Mouse (Mus musculus) embryonic stem cell, embryonic (primary cell): Measurements from ENCODE around the gene Rec114.

Experiments used
- CTCF ChIA-PET, 4 experiments: fragments of 300-600 bp in 2 of 4; fragments of 350-600 bp in 2 of 4; sonication (Branson Sonifier 250); formaldehyde crosslinking; loops; one replicate each; lab custom pipeline; 2022; ENCODE audit warnings: inconsistent platforms in 2 of 4; lab: Charles Lee
- POLR2A ChIA-PET, 4 experiments: fragments of 300-600 bp in 2 of 4; fragments of 350-600 bp in 2 of 4; sonication (Branson Sonifier 250); formaldehyde crosslinking; loops; one replicate each; lab custom pipeline; 2022; ENCODE audit warnings: antibody characterized with exemption in 4 of 4, inconsistent platforms in 1 of 4; lab: Charles Lee

The Rec114 gene

GRCm38 (mm10) chr9:58659989-58660388 lies 83.8 kb downstream of the Rec114 start:
- CTCF ChIA-PET = interaction anchor here in 1 of 4 experiments (0.6 kb wide), 1 partner anchor 946 kb away, joined by 4 read pairs; no protein-coding TSS in a partner anchor
- POLR2A ChIA-PET = interaction anchor here in 1 of 4 experiments (0.9 to 1.4 kb wide), 3 partner anchors 13 to 18 kb away, joined by 3 to 4 read pairs (median 3); no protein-coding TSS in a partner anchor

DNA sequence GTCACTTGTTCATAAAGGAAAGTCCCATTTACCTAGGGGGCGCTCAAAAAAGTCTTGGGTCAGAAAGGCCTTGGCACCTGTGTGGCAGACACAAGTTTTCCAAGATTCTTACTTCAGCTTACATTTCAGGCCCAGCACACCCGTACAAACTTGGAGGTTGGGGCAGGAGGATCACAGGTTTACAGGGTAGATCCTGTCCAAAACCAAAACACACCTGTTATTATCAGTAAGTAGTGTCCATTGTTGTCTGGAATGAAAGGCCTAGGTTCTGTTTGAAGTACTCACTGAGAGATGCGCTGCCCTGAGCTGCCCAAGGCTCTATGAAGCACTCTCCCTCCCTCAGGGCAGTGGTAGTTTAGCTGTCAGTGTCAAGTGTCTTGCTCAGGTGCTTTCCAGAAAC lies 84.4 kb downstream of the Rec114 start:
- ChIA-PET POLR2A (interaction anchor here in 2 of 4 experiments (0.5 to 1.6 kb wide), 4 partner anchors 9 to 637 kb away, joined by 3 to 5 read pairs (median 4); no protein-coding TSS in a partner anchor), CTCF (interaction anchor here in 1 of 4 experiments (0.8 kb wide), 1 partner anchor 80 kb away, joined by 3 read pairs; no protein-coding TSS in a partner anchor)

DNA sequence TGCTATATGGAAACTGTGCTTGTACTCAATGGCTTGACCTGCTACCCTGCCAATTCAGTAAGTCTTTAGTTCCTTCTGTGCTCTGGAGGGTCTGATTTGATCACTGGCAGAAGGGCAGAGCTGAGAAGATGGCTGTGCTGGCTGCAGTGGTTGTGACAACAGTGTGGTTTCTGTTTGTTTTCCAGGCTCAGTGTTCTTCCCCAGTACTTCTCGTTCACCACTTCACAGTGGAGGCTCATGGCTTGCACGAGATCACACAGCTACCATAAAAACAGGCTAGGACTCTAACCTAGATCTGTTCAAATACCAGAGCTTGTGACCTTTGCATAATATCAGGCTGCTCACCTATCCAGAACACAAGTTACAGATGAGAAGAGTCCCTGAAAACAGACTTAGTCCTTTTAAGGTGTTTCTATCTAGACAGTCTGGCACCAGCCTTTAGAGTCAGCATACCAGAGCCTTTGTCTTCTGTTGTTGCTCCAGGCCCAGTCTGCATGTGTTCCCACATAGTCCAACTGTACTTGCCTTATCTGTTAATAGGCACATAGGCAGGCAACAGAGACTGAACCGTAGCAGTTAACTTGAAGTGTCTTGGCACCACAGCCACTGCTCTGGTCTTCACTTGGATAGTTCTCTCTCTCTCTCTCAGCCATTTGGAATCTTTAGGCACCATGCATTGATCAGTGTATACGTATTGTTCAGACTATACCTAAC lies 85.0 kb downstream of the Rec114 start:
- ChIA-PET POLR2A (interaction anchor here in 2 of 4 experiments (0.5 to 2.9 kb wide), 5 partner anchors 10 to 637 kb away, joined by 3 to 12 read pairs (median 5); partner anchors contain the start of gene Nptn (in 1 of the 2)), CTCF (interaction anchor here in 1 of 4 experiments (0.8 kb wide), 2 partner anchors 11 to 80 kb away, joined by 3 read pairs; no protein-coding TSS in a partner anchor)

GRCm38 (mm10) chr9:58657735-58658512 lies 85.8 kb downstream of the Rec114 start:
- ChIA-PET POLR2A (interaction anchor here in 1 of 4 experiments (0.8 to 2.9 kb wide), 4 partner anchors 11 to 76 kb away, joined by 3 to 12 read pairs (median 4); partner anchors contain the start of gene Nptn), CTCF (interaction anchor here in 1 of 4 experiments (0.8 kb wide), 1 partner anchor 11 kb away, joined by 3 read pairs; no protein-coding TSS in a partner anchor)

DNA sequence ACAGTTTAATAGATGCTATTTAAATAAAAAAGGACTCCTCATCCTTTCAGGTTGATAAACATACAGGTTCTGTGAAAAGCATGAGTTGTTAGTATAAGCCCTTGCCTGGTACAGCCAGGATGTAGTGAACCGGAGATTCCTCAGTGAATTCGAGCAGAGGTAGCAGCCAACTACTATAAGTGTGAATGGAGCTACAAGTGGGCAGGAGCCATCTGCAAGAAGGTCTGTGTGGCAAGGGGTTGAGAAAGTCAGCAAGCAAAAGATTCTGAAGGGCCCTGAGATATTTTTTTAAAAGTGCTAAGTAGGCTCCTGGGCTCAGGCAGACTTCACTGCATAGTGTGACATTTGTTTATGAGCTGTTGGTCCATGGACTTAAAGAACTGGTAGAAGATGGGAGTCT lies 86.9 kb downstream of the Rec114 start:
- POLR2A ChIA-PET = interaction anchor here in 2 of 4 experiments (1.1 to 2.9 kb wide), 3 partner anchors 18 to 75 kb away, joined by 3 to 12 read pairs (median 3); partner anchors contain the start of gene Nptn (in 2 of the 2)
- CTCF ChIA-PET = interaction anchor here in 3 of 4 experiments (0.6 to 1.6 kb wide), 5 partner anchors 78 to 416 kb away, joined by 3 to 11 read pairs (median 3); no protein-coding TSS in a partner anchor

- CTCF ChIA-PET = interaction anchor here (0.6 to 1.6 kb wide), 10 partner anchors 12 to 416 kb away, joined by 3 to 11 read pairs (median 4); no protein-coding TSS in a partner anchor
- POLR2A ChIA-PET = interaction anchor here in 2 of 4 experiments (1.1 to 2.9 kb wide), 3 partner anchors 18 to 75 kb away, joined by 3 to 12 read pairs (median 3); partner anchors contain the start of gene Nptn (in 2 of the 2)
Observed at GRCm38 (mm10) chr9:58656396-58656795, 87.4 kb downstream of the Rec114 start.

DNA sequence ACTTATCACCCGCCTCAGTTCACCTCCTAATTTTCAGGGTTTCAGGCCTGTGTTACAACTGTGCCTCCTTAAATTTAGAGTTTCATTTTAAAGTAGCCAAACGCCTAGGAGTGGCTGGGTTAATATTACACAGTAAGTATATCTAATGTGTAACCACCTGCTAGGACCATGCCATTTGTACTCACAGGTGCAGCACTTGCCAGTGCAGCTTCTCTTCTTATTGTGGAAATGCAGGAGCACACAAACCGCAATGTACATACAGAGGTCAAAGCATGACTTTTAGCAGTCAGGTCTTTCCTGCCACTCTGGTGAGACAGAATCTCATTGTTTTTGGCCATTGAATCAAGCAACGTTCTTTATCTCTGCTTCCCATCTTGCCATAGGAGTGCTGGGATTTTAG lies 89.3 kb downstream of the Rec114 start:
- ChIA-PET CTCF (no interaction called here), POLR2A (interaction anchor here in 1 of 4 experiments (0.7 to 1.1 kb wide), 3 partner anchors 12 to 637 kb away, joined by 3 to 4 read pairs (median 3); partner anchors contain the start of gene Adpgk)

- POLR2A ChIA-PET = interaction anchor here in 3 of 4 experiments (0.6 to 1.6 kb wide), 6 partner anchors 31 to 639 kb away, joined by 3 to 8 read pairs (median 4); partner anchors contain the start of genes Nptn (in 3 of the 3), Adpgk (in 1 of the 3) and Cd276 (in 1 of the 3)
- CTCF ChIA-PET = interaction anchor here (0.6 to 2.1 kb wide), 30 partner anchors 8 to 436 kb away, joined by 3 to 14 read pairs (median 4); partner anchors contain the start of gene Nptn (in 1 of the 4)
Observed at GRCm38 (mm10) chr9:58651993-58652392, 91.8 kb downstream of the Rec114 start.

DNA sequence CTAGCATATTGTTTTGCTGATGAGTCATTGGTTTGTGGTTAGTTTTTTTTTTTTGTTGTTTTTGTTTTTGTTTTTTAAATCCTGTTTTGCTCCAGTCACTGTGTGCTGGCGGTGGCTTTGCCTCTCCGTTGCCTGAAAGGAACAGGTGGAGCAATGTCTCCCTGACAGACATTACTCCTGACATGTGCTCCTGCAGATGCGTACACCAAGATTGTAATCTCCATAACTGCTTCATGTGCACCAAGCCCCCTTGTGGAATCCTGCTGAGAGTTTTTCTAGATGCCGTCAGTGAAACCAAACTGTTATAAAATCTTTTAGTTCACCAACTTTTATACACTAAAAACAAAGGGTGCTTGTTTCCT lies 94.5 kb downstream of the Rec114 start:
- ChIA-PET CTCF (no interaction called here), POLR2A (interaction anchor here in 1 of 4 experiments (1.5 to 2.9 kb wide), 3 partner anchors 68 to 114 kb away, joined by 3 to 14 read pairs (median 6); partner anchors contain the start of gene Nptn)

GRCm38 (mm10) chr9:58648406-58649264 lies 95.1 kb downstream of the Rec114 start:
- CTCF ChIA-PET = interaction anchor here in 2 of 4 experiments (0.6 kb wide), 2 partner anchors 78 to 172 kb away, joined by 3 to 8 read pairs; no protein-coding TSS in a partner anchor

GRCm38 (mm10) chr9:58630441-58630840 lies 113.3 kb downstream of the Rec114 start:
- CTCF ChIA-PET = no interaction called here
- POLR2A ChIA-PET = interaction anchor here in 2 of 4 experiments (0.6 to 2.4 kb wide), 11 partner anchors 8 to 426 kb away, joined by 3 to 9 read pairs (median 4); partner anchors contain the start of gene Nptn (in 2 of the 2)

More at GRCm38 (mm10) chr9:58648406-58649264, 95.1 kb downstream of the Rec114 start:
- POLR2A ChIA-PET = interaction anchor here in 3 of 4 experiments (1.0 to 2.9 kb wide), 6 partner anchors 64 to 113 kb away, joined by 3 to 14 read pairs (median 4); partner anchors contain the start of gene Nptn (in 2 of the 3)

GRCm38 (mm10) chr9:58627197-58627596 lies 116.6 kb downstream of the Rec114 start:
- CTCF ChIA-PET = interaction anchor here in 1 of 4 experiments (0.5 kb wide), 1 partner anchor 42 kb away, joined by 3 read pairs; no protein-coding TSS in a partner anchor

GRCm38 (mm10) chr9:58623009-58623408 lies 120.8 kb downstream of the Rec114 start:
- ChIA-PET POLR2A (no interaction called here), CTCF (no interaction called here)

More at GRCm38 (mm10) chr9:58627197-58627596, 116.6 kb downstream of the Rec114 start:
- POLR2A ChIA-PET = interaction anchor here in 2 of 4 experiments (0.5 to 2.2 kb wide), 4 partner anchors 9 to 80 kb away, joined by 3 to 7 read pairs (median 4); no protein-coding TSS in a partner anchor

- ChIA-PET CTCF (no interaction called here), POLR2A (interaction anchor here in 2 of 4 experiments (0.6 to 3.1 kb wide), 7 partner anchors 11 to 503 kb away, joined by 3 to 10 read pairs (median 5); partner anchors contain the start of gene Nptn (in 2 of the 2))
Observed at GRCm38 (mm10) chr9:58615064-58615938, 128.5 kb downstream of the Rec114 start.

DNA sequence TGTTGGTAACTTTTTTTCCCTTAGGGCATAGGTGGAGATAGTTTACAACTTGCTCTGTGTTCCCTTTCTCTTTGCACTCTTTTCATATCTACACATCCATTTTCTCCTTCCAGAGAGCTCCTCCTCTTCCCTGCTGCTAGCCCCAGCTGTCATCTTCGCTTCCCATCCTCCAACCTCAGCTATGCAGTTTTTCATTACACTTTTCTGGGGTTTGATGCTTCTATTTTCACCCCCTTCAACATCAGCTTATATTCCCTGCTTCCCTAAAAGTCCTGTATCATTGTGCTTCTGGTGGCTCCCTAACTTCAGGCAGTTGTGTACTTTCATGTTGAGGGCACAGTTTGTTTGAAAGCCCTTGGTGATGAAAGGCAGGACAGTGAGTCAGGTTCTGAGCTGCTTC lies 130.0 kb downstream of the Rec114 start:
- ChIA-PET CTCF (interaction anchor here in 1 of 4 experiments (0.7 to 1.2 kb wide), 2 partner anchors 18 to 35 kb away, joined by 3 read pairs; no protein-coding TSS in a partner anchor), POLR2A (interaction anchor here in 2 of 4 experiments (0.9 to 1.8 kb wide), 6 partner anchors 12 to 35 kb away, joined by 3 to 7 read pairs (median 4); partner anchors contain the start of gene Nptn (in 2 of the 2))
